Mouse (Mus musculus): ENCODE results near the gene Pgm1. TPM values are rescaled to one million over a fixed set of nuclear protein-coding genes. Genes with fewer than 3 reads are reported as not detected.

Gene Pgm1
- polyA plus RNA-seq, 1 experiment from 2014 or later: 57.6 TPM

- Histone ChIP-seq H3K4me1 (no peaks in the 10 kb centered on the region), H3K27me3 (no peaks in the 10 kb centered on the region), H3K4me2 (no peak overlapping the region), H3K9me3 (no peaks in the 10 kb centered on the region), H3K9ac (no peak overlapping the region), H3K27ac (no peak overlapping the region), H3K36me3 (peaks cover 10% of the 10 kb centered on the region; the same call in 1 of the 2 replicates), H3K4me3 (no peak overlapping the region)
- WGBS: 65% methylated on average over 12 of the region's 12 CpGs
- no peak for ATAC-seq (ENCODE audit: insufficient number of reproducible peaks, low FRiP score, low TSS enrichment, low read depth)
Observed at GRCm38 (mm10) chr4:99985631-99986030, 56.4 kb downstream of the Pgm1 start.

GRCm38 (mm10) chr4:99986609-99987008, 57.4 kb downstream of the Pgm1 start:
- 87% methylated on average over 10 of the region's 10 CpGs for WGBS
- Histone ChIP-seq H3K4me2 (no peak overlapping the region), H3K9ac (no peak overlapping the region), H3K4me1 (no peaks in the 10 kb centered on the region), H3K27me3 (no peaks in the 10 kb centered on the region), H3K27ac (no peak overlapping the region), H3K36me3 (peaks cover 10% of the 10 kb centered on the region; the same call in 1 of the 2 replicates), H3K9me3 (no peaks in the 10 kb centered on the region), H3K4me3 (no peak overlapping the region)
- no peak for ATAC-seq (ENCODE audit: insufficient number of reproducible peaks, low FRiP score, low TSS enrichment, low read depth)

DNA sequence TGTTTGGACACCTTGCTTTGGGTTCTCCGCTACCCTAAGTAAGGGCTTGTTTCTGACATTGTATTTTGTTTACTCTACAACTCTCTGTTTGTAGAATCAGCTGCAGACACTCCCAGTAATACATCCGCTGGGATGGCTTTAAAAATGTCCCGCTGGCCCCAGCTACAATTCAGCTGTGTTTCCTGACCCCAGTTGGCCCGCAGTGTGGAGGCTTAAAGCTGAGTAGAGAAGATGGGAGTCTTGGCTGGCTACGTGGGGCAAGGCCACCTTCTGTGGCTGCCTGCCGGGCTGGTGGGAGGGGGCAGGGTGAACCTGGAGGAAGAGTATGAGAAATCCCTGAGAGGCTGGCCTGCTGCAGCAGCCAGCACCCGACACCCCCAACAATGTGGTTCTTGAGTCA, 59.6 kb downstream of the Pgm1 start:
- H3K4me1 ChIP-seq: no peaks in the 10 kb centered on the region
- no peak overlapping the region for H3K27ac ChIP-seq
- H3K9ac ChIP-seq: no peak overlapping the region
- no peak for ATAC-seq (ENCODE audit: insufficient number of reproducible peaks, low FRiP score, low TSS enrichment, low read depth)
- WGBS: 73% methylated on average over 7 of the region's 7 CpGs
- no peak overlapping the region for H3K4me3 ChIP-seq
- H3K27me3 ChIP-seq: no peaks in the 10 kb centered on the region
- no peak overlapping the region for H3K4me2 ChIP-seq
- H3K36me3 ChIP-seq: peaks cover 10% of the 10 kb centered on the region; the same call in 1 of the 2 replicates
- no peaks in the 10 kb centered on the region for H3K9me3 ChIP-seq

- H3K36me3 ChIP-seq: no peaks in the 10 kb centered on the region
- 66% methylated on average over 5 of the region's 5 CpGs for WGBS
Observed at GRCm38 (mm10) chr4:100000971-100001370, 71.8 kb downstream of the Pgm1 start.

DNA sequence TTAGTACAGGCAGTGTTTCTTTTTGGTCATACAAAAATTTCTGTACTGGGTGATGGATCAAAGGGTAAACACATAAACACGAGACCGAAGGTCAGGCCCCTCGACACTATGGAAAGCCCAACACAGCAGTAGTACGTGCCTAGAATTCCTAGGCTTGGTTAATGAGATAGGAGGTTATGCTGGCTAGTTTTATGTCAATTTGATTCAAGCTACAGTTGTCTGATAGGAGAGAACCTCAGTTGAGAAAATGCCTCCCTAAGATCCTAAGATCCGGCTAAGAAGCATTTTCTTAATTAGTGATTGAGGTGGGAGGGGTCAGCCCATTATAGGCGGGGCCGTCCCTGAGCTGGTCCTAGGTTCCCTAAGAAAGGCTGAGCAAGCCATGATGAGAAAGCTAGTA, 72.6 kb downstream of the Pgm1 start:
- Histone ChIP-seq H3K4me2 (no peak overlapping the region), H3K9me3 (no peaks in the 10 kb centered on the region), H3K4me3 (no peak overlapping the region), H3K27ac (no peak overlapping the region), H3K9ac (no peak overlapping the region), H3K4me1 (no peaks in the 10 kb centered on the region), H3K27me3 (no peaks in the 10 kb centered on the region), H3K36me3 (no peaks in the 10 kb centered on the region)
- 60% methylated on average over 7 of the region's 7 CpGs for WGBS
- ATAC-seq (ENCODE audit: insufficient number of reproducible peaks, low FRiP score, low TSS enrichment, low read depth): no peak

More at GRCm38 (mm10) chr4:100000971-100001370, 71.8 kb downstream of the Pgm1 start:
- H3K4me3 ChIP-seq: no peak overlapping the region
- H3K27ac ChIP-seq: no peak overlapping the region
- no peaks in the 10 kb centered on the region for H3K9me3 ChIP-seq
- H3K27me3 ChIP-seq: no peaks in the 10 kb centered on the region
- H3K4me1 ChIP-seq: no peaks in the 10 kb centered on the region
- H3K9ac ChIP-seq: no peak overlapping the region
- no peak overlapping the region for H3K4me2 ChIP-seq
- no peak for ATAC-seq (ENCODE audit: insufficient number of reproducible peaks, low FRiP score, low TSS enrichment, low read depth)

- WGBS: 82% methylated on average over 7 of the region's 7 CpGs
- no peak overlapping the region for H3K9ac ChIP-seq
- H3K27ac ChIP-seq: no peak overlapping the region
- peaks cover 20% of the 10 kb centered on the region for H3K4me1 ChIP-seq
- H3K4me2 ChIP-seq: no peak overlapping the region
- no peaks in the 10 kb centered on the region for H3K36me3 ChIP-seq
- H3K27me3 ChIP-seq: no peaks in the 10 kb centered on the region
- H3K4me3 ChIP-seq: no peak overlapping the region
- no peaks in the 10 kb centered on the region for H3K9me3 ChIP-seq
- no peak for ATAC-seq (ENCODE audit: insufficient number of reproducible peaks, low FRiP score, low TSS enrichment, low read depth)
Observed at GRCm38 (mm10) chr4:100007721-100008120, 78.5 kb downstream of the Pgm1 start.

DNA sequence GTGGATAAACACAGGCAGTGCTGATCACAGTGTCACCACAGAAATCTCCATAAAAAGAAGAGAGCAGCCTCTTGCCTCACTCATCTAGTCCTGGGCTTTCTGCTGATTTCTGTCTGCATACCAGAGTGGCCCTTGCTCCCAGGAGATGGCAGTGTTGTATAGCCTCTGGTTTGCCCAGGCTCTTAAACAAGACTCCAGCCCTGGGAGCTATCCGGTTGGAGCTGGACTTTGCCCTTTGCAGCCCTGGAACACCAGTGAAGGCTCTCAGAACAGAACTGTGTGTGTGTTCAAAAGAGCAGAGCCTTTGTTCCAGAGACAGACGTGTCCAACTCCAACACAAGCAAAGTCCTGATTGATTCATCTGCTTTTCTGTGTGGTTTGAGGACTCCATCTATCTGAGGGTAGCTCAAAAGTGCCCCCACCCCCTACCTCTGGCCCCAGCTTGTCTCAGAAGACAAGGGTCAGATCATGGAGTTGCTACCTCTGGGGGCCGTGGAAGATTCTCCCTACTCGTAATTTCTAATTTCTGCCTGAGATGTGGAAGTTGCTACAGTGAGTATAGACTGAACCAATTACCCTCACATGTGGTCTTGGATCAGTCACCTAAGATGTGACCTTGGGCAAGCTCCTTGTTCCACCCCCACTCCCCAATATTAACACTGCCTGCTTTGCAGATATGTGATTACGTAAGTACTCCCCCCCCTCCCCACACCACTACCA, 79.3 kb downstream of the Pgm1 start:
- no peak overlapping the region for H3K4me2 ChIP-seq
- peaks cover 20% of the 10 kb centered on the region for H3K4me1 ChIP-seq
- no peaks in the 10 kb centered on the region for H3K9me3 ChIP-seq
- 41% methylated on average over 5 of the region's 5 CpGs for WGBS
- H3K27ac ChIP-seq: no peak overlapping the region
- H3K27me3 ChIP-seq: no peaks in the 10 kb centered on the region
- ATAC-seq (ENCODE audit: insufficient number of reproducible peaks, low FRiP score, low TSS enrichment, low read depth): no peak
- H3K9ac ChIP-seq: no peak overlapping the region
- H3K36me3 ChIP-seq: no peaks in the 10 kb centered on the region
- H3K4me3 ChIP-seq: no peak overlapping the region

- no peak overlapping the region for H3K4me3 ChIP-seq
- H3K4me1 ChIP-seq: peaks cover 20% of the 10 kb centered on the region
- H3K36me3 ChIP-seq: no peaks in the 10 kb centered on the region
- H3K27me3 ChIP-seq: no peaks in the 10 kb centered on the region
- no peaks in the 10 kb centered on the region for H3K9me3 ChIP-seq
- no peak overlapping the region for H3K4me2 ChIP-seq
- 35% methylated on average over 8 of the region's 8 CpGs for WGBS
- no peak for ATAC-seq (ENCODE audit: insufficient number of reproducible peaks, low FRiP score, low TSS enrichment, low read depth)
- H3K9ac ChIP-seq: no peak overlapping the region
- H3K27ac ChIP-seq: no peak overlapping the region
Observed at GRCm38 (mm10) chr4:100009211-100009678, 80.0 kb downstream of the Pgm1 start.

GRCm38 (mm10) chr4:100010916-100011315, 81.7 kb downstream of the Pgm1 start:
- no peak overlapping the region for H3K27ac ChIP-seq
- no peaks in the 10 kb centered on the region for H3K9me3 ChIP-seq
- H3K9ac ChIP-seq: no peak overlapping the region
- 75% methylated on average over 3 of the region's 3 CpGs for WGBS
- no peak overlapping the region for H3K4me3 ChIP-seq
- no peaks in the 10 kb centered on the region for H3K27me3 ChIP-seq
- no peaks in the 10 kb centered on the region for H3K36me3 ChIP-seq
- peaks cover 20% of the 10 kb centered on the region for H3K4me1 ChIP-seq
- no peak for ATAC-seq (ENCODE audit: insufficient number of reproducible peaks, low FRiP score, low TSS enrichment, low read depth)
- H3K4me2 ChIP-seq: no peak overlapping the region

DNA sequence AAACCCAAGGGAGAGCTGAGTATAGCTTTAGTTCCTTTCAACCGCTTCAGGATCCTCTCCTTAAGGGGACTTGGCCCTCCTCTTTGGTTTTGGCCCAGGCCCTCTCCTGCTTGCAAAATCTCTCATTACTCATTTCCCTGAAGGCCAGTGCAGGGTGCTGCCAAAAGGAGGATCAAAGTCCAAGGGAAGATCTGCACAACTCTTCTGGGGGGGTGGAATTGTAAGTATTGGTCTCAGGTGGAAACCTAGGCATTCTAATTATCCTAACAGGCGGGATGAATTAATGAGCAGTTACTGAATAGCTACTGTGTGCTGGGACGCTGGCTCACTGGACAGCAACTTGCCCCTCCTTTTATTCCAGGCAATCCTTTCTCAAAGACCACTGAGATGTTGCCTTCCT, 82.3 kb downstream of the Pgm1 start:
- no peak overlapping the region for H3K9ac ChIP-seq
- H3K4me1 ChIP-seq: peaks cover 20% of the 10 kb centered on the region
- H3K36me3 ChIP-seq: no peaks in the 10 kb centered on the region
- no peak overlapping the region for H3K27ac ChIP-seq
- 41% methylated on average over 3 of the region's 3 CpGs for WGBS
- no peak overlapping the region for H3K4me3 ChIP-seq
- no peak overlapping the region for H3K4me2 ChIP-seq
- no peak for ATAC-seq (ENCODE audit: insufficient number of reproducible peaks, low FRiP score, low TSS enrichment, low read depth)
- no peaks in the 10 kb centered on the region for H3K27me3 ChIP-seq
- no peaks in the 10 kb centered on the region for H3K9me3 ChIP-seq

GRCm38 (mm10) chr4:100012361-100013035, 83.3 kb downstream of the Pgm1 start:
- Histone ChIP-seq H3K4me2 (no peak overlapping the region), H3K4me1 (peaks cover 20% of the 10 kb centered on the region), H3K9me3 (no peaks in the 10 kb centered on the region), H3K9ac (no peak overlapping the region), H3K4me3 (no peak overlapping the region), H3K27ac (no peak overlapping the region), H3K27me3 (no peaks in the 10 kb centered on the region), H3K36me3 (no peaks in the 10 kb centered on the region)
- WGBS: 67% methylated on average over 8 of the region's 8 CpGs
- no peak for ATAC-seq (ENCODE audit: insufficient number of reproducible peaks, low FRiP score, low TSS enrichment, low read depth)

GRCm38 (mm10) chr4:100027773-100028172, 98.6 kb downstream of the Pgm1 start:
- Histone ChIP-seq H3K4me3 (no peak overlapping the region), H3K36me3 (no peaks in the 10 kb centered on the region), H3K9ac (no peak overlapping the region), H3K9me3 (no peaks in the 10 kb centered on the region), H3K27ac (no peak overlapping the region), H3K27me3 (peaks cover 6% of the 10 kb centered on the region; the same call in 1 of the 2 replicates), H3K4me2 (no peak overlapping the region), H3K4me1 (no peaks in the 10 kb centered on the region)
- ATAC-seq (ENCODE audit: insufficient number of reproducible peaks, low FRiP score, low TSS enrichment, low read depth): no peak
- WGBS: 39% methylated on average over 3 of the region's 3 CpGs

All from limb, embryonic 15.5 days (tissue).